ENCODE assay signal across 17 mouse cellular contexts in the genomic region with DNA sequence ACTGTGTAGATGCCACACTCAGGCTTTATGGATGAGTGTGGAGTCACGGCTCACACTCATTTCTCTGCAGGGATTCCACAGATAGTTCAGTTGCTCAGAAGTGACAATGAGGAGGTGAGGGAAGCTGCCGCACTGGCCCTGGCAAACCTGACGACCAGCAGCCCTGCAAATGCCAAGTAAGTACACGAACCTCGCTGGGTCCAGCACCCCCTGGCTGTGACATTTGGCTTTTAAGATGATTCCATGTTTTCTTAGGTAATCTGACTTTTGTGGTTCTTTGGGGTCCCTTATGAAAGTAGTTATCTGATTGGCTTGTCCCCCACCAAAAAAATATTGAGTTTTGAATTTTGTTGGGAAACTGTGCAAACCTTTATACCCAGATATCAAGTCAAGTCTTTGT.
DNase-seq lines count a peak whose midpoint lies in the region; ATAC-seq and TF ChIP-seq lines count a peak whose summit lies in the region.
"Had no signal": no experiment of that assay in that cellular context is flagged by ENCODE, and none has a peak within 500 bp of the region (broad histone marks: within the 10 kb centered on the region; RNA-seq: fewer than 3 reads in every experiment).

No protein-coding gene starts in this region.

- no peak for DNase-seq in heart, adult 2 months
- no peak for DNase-seq in heart, postnatal 10 days
- DNase-seq in liver, embryonic 14.5 days (ENCODE audit: low read depth in 3 of 3, low spot score in 3 of 3) = no peak
- no peak for DNase-seq in liver
- DNase-seq in NIH3T3 (ENCODE audit: low read depth) = peak; percentile 12
- no peak for DNase-seq in urinary bladder, postnatal 14 days (ENCODE audit: low spot score)
- DNase-seq: cerebellum, adult 8-10 months; embryo, embryonic 11 days; gastrocnemius, postnatal 14 days; layer of hippocampus, adult 9-11 months; lung, adult 2 months; right cerebral cortex, postnatal 14 days had no signal

- no peak overlapping the region for H3K4me3 ChIP-seq in heart, adult 2 months
- no peak overlapping the region for H3K4me3 ChIP-seq in liver, embryonic 14.5 days (ENCODE audit: insufficient read depth in 1 of 2, low read depth in 2 of 2, low read length in 2 of 2)
- H3K4me3 ChIP-seq in ES-Bruce4 (ENCODE audit: low read depth, low read length) = no peak overlapping the region
- H3K4me3 ChIP-seq: heart, embryonic 13.5 days; hindbrain, embryonic 15.5 days; midbrain, embryonic 12.5 days had no signal

- H3K9me3 ChIP-seq in liver, embryonic 14.5 days (ENCODE audit: control insufficient read depth, low read length) = no peaks in the 10 kb centered on the region
- H3K9me3 ChIP-seq in ES-Bruce4 (replicated peaks; ENCODE audit: control insufficient read depth, insufficient read depth, low read length, poor library complexity, severe bottlenecking) = no peaks in the 10 kb centered on the region
- H3K9me3 ChIP-seq: heart, embryonic 13.5 days; hindbrain, embryonic 15.5 days; midbrain, embryonic 12.5 days had no signal

- ATAC-seq in liver, embryonic 14.5 days (ENCODE audit: insufficient read depth) = no peak
- ATAC-seq: forebrain, embryonic 14.5 days had no signal

- H3K4me2 ChIP-seq in liver, embryonic 14.5 days (ENCODE audit: low read depth) = no peak overlapping the region
- H3K4me2 ChIP-seq: heart, embryonic 13.5 days; hindbrain, embryonic 15.5 days; midbrain, embryonic 12.5 days had no signal

- TF ChIP-seq CTCF in heart, adult 2 months (IDR thresholded peaks at IDR 0.05) = peak; percentile 39
- TF ChIP-seq CTCF in liver, embryonic 14.5 days (IDR thresholded peaks at IDR 0.05; ENCODE audit: low read depth) = peak; percentile 26
- peak; percentile 17 for TF ChIP-seq CTCF in ES-Bruce4 (IDR thresholded peaks at IDR 0.05; ENCODE audit: low read depth, low read length)

- H3K36me3 ChIP-seq in heart, adult 2 months (ENCODE audit: control insufficient read depth, insufficient read depth, low read length) = no peaks in the 10 kb centered on the region
- H3K36me3 ChIP-seq in liver, embryonic 14.5 days (replicated peaks; ENCODE audit: control insufficient read depth, insufficient read depth, low read depth) = no peaks in the 10 kb centered on the region
- no peaks in the 10 kb centered on the region for H3K36me3 ChIP-seq in ES-Bruce4 (ENCODE audit: control insufficient read depth, insufficient read depth, low read length, poor library complexity, severe bottlenecking)
- H3K36me3 ChIP-seq: heart, embryonic 13.5 days; hindbrain, embryonic 15.5 days; midbrain, embryonic 12.5 days had no signal

- intact Hi-C loops in heart, adult 2 months (cut with DNase I) = loop anchor here (10.0 kb wide), 4 partner anchors 505 to 915 kb away; a partner anchor contains a TSS
- intact Hi-C loops in heart, postnatal 10 days (cut with DNase I) = loop anchor here (10.0 kb wide), 1 partner anchor 505 kb away; no protein-coding TSS in a partner anchor

- no peak overlapping the region for H3K9ac ChIP-seq in heart, adult 2 months (ENCODE audit: low read depth, low read length)
- no peak overlapping the region for H3K9ac ChIP-seq in liver, embryonic 14.5 days (replicated peaks)
- no peak overlapping the region for H3K9ac ChIP-seq in ES-Bruce4 (ENCODE audit: low read depth, poor library complexity, severe bottlenecking)
- H3K9ac ChIP-seq: heart, embryonic 13.5 days; hindbrain, embryonic 15.5 days; midbrain, embryonic 12.5 days had no signal

- no peaks in the 10 kb centered on the region for H3K79me2 ChIP-seq in heart, adult 2 months (replicated peaks; ENCODE audit: control insufficient read depth, insufficient read depth, low read length)

- no peaks in the 10 kb centered on the region for H3K4me1 ChIP-seq in heart, adult 2 months (ENCODE audit: control insufficient read depth, insufficient read depth, low read length)
- H3K4me1 ChIP-seq in liver, embryonic 14.5 days (replicated peaks; ENCODE audit: control insufficient read depth in 2 of 2, insufficient read depth in 2 of 2, low read length in 1 of 2) = no peaks in the 10 kb centered on the region
- H3K4me1 ChIP-seq in ES-Bruce4 (ENCODE audit: control insufficient read depth, insufficient read depth, low read length) = no peaks in the 10 kb centered on the region
- H3K4me1 ChIP-seq: heart, embryonic 13.5 days; hindbrain, embryonic 15.5 days; midbrain, embryonic 12.5 days had no signal

- no peak overlapping the region for H3K27ac ChIP-seq in heart, adult 2 months
- no peak overlapping the region for H3K27ac ChIP-seq in liver, embryonic 14.5 days
- H3K27ac ChIP-seq in ES-Bruce4 (ENCODE audit: insufficient read depth, low read length) = no peak overlapping the region
- H3K27ac ChIP-seq: heart, embryonic 13.5 days; hindbrain, embryonic 15.5 days; midbrain, embryonic 12.5 days had no signal

- no peak for TF ChIP-seq POLR2A in heart, adult 2 months (IDR thresholded peaks at IDR 0.05; ENCODE audit: insufficient read depth, low read depth, low read length)
- no peak for TF ChIP-seq POLR2A in ES-Bruce4 (IDR thresholded peaks at IDR 0.05; ENCODE audit: insufficient read depth, low read length)

- 42% methylated on average over 5 of the region's 5 CpGs for WGBS in heart, adult 2 months
- 37% methylated on average over 5 of the region's 5 CpGs for WGBS in liver, embryonic 14.5 days (ENCODE audit: insufficient replicate concordance)

- TF ChIP-seq EP300 in heart, adult 2 months (IDR thresholded peaks at IDR 0.05; ENCODE audit: insufficient read depth, low read depth, low read length) = no peak
- TF ChIP-seq EP300 in liver, embryonic 14.5 days (IDR thresholded peaks at IDR 0.05; ENCODE audit: low read depth) = no peak
- TF ChIP-seq EP300 in ES-Bruce4 (IDR thresholded peaks at IDR 0.05; ENCODE audit: insufficient read depth, low read depth, low read length) = no peak

- H3K27me3 ChIP-seq in heart, adult 2 months (ENCODE audit: control insufficient read depth, insufficient read depth, low read length) = no peaks in the 10 kb centered on the region
- H3K27me3 ChIP-seq in liver, embryonic 14.5 days (ENCODE audit: control insufficient read depth, insufficient read depth, low read length) = no peaks in the 10 kb centered on the region
- H3K27me3 ChIP-seq in ES-Bruce4 (ENCODE audit: control insufficient read depth, insufficient read depth, low read length, poor library complexity, severe bottlenecking) = no peaks in the 10 kb centered on the region; the same call in 1 of the 2 replicates
- H3K27me3 ChIP-seq: hindbrain, embryonic 15.5 days; midbrain, embryonic 12.5 days had no signal
